Mouse (Mus musculus) midbrain, embryonic 10.5 days (tissue): Measurements from ENCODE around the gene Erlec1. TPM values are rescaled to one million over a fixed set of nuclear protein-coding genes. Genes with fewer than 3 reads are reported as not detected.

Experiments
- DNase-seq: peaks from one replicate; pipeline ENCODE4 v3.0.0-alpha.2; 2017; ENCODE audit warnings: low spot score
- H3K27ac ChIP-seq: fragments of 300-500 bp; sonication (generic); replicated peaks from 2 replicates; pipeline ENCODE4 v1.5.1; 2016; ENCODE audit warnings: mild to moderate bottlenecking
- H3K27me3 ChIP-seq: fragments of 300-500 bp; sonication (generic); 2 replicates; pipeline ENCODE4 v1.6.1; 2016; ENCODE audit warnings: low read depth, mild to moderate bottlenecking; ENCODE audit not compliant: poor library complexity, severe bottlenecking
- H3K36me3 ChIP-seq: fragments of 300-500 bp; sonication (generic); 2 replicates; pipeline ENCODE4 v1.6.1; 2016; ENCODE audit warnings: mild to moderate bottlenecking, moderate library complexity
- H3K4me1 ChIP-seq: fragments of 300-500 bp; sonication (generic); 2 replicates; pipeline ENCODE4 v1.6.1; 2016
- H3K4me3 ChIP-seq: fragments of 300-500 bp; sonication (generic); 2 replicates; pipeline ENCODE4 v1.5.1; 2016; ENCODE audit warnings: mild to moderate bottlenecking, moderate library complexity
- H3K9me3 ChIP-seq: fragments of 300-500 bp; sonication (generic); replicated peaks from 2 replicates; pipeline ENCODE4 v1.6.1; 2016; ENCODE audit warnings: mild to moderate bottlenecking
- WGBS: fragments of 180-500 bp; shearing (Covaris S2); methylation state at CpG from one replicate; pipeline ENCODE4 v1.1.7; 2016; 5-methylcytosine and 5-hydroxymethylcytosine counted together
- polyA plus RNA-seq: library from polyadenylated mRNA; unstranded; fragments of >200 nt; fragmentation: Nextera tagmentation; extraction: Ambion mirVana; gene quantifications from 2 replicates; pipeline ENCODE4 v1.2.1, GENCODE M21; 2016

Erlec1 gene
- polyA plus RNA-seq, 1 experiment from 2014 or later = 8.1 TPM

GRCm38 (mm10) chr11:30928498-30928897 is 25.6 kb downstream of the Erlec1 start:
- Histone ChIP-seq H3K27ac (no peak overlapping the region), H3K27me3 (no peaks in the 10 kb centered on the region), H3K4me1 (no peaks in the 10 kb centered on the region), H3K9me3 (no peaks in the 10 kb centered on the region), H3K4me3 (no peak overlapping the region), H3K36me3 (peaks cover 74% of the 10 kb centered on the region)
- no peak for DNase-seq
- WGBS = 89% methylated on average over 1 of the region's 1 CpGs

- H3K4me3 ChIP-seq = no peak overlapping the region
- DNase-seq = no peak
- H3K36me3 ChIP-seq = peaks cover 76% of the 10 kb centered on the region
- no peaks in the 10 kb centered on the region for H3K27me3 ChIP-seq
- no peak overlapping the region for H3K27ac ChIP-seq
- no peaks in the 10 kb centered on the region for H3K4me1 ChIP-seq
- H3K9me3 ChIP-seq = no peaks in the 10 kb centered on the region
These were observed 26.1 kb downstream of the Erlec1 start for GRCm38 (mm10) chr11:30928079-30928478.

GRCm38 (mm10) chr11:30923283-30923682 is 30.9 kb downstream of the Erlec1 start:
- Histone ChIP-seq H3K27me3 (no peaks in the 10 kb centered on the region), H3K4me1 (no peaks in the 10 kb centered on the region), H3K36me3 (peaks cover 43% of the 10 kb centered on the region), H3K9me3 (no peaks in the 10 kb centered on the region), H3K27ac (no peak overlapping the region), H3K4me3 (no peak overlapping the region)
- 94% methylated on average over 3 of the region's 3 CpGs for WGBS
- no peak for DNase-seq

- Histone ChIP-seq H3K4me3 (no peak overlapping the region), H3K36me3 (peaks cover 21% of the 10 kb centered on the region), H3K27me3 (no peaks in the 10 kb centered on the region), H3K27ac (no peak overlapping the region), H3K9me3 (no peaks in the 10 kb centered on the region), H3K4me1 (no peaks in the 10 kb centered on the region)
- WGBS = 84% methylated on average over 1 of the region's 1 CpGs
- no peak for DNase-seq
These were observed 33.5 kb downstream of the Erlec1 start for GRCm38 (mm10) chr11:30920641-30921040.

GRCm38 (mm10) chr11:30912311-30912710 is 41.8 kb downstream of the Erlec1 start:
- no peak for DNase-seq

GRCm38 (mm10) chr11:30899312-30899711 is 54.8 kb downstream of the Erlec1 start:
- H3K4me3 ChIP-seq = no peak overlapping the region
- no peak overlapping the region for H3K27ac ChIP-seq
- H3K36me3 ChIP-seq = no peaks in the 10 kb centered on the region
- H3K4me1 ChIP-seq = no peaks in the 10 kb centered on the region
- no peaks in the 10 kb centered on the region for H3K9me3 ChIP-seq
- DNase-seq = no peak
- no peaks in the 10 kb centered on the region for H3K27me3 ChIP-seq

More at GRCm38 (mm10) chr11:30912311-30912710, 41.8 kb downstream of the Erlec1 start:
- 93% methylated on average over 3 of the region's 3 CpGs for WGBS
- Histone ChIP-seq H3K27ac (no peak overlapping the region), H3K4me1 (no peaks in the 10 kb centered on the region), H3K27me3 (no peaks in the 10 kb centered on the region), H3K9me3 (0 out of 2 replicates have a peak, but pooled peaks cover 1% of the 10 kb centered on the region), H3K36me3 (no peaks in the 10 kb centered on the region), H3K4me3 (no peak overlapping the region)

GRCm38 (mm10) chr11:30896201-30896600 is 57.9 kb downstream of the Erlec1 start:
- no peak for DNase-seq
- Histone ChIP-seq H3K36me3 (no peaks in the 10 kb centered on the region), H3K27ac (no peak overlapping the region), H3K4me1 (no peaks in the 10 kb centered on the region), H3K9me3 (no peaks in the 10 kb centered on the region), H3K27me3 (no peaks in the 10 kb centered on the region), H3K4me3 (no peak overlapping the region)
- WGBS = 86% methylated on average over 1 of the region's 1 CpGs

- Histone ChIP-seq H3K27ac (no peak overlapping the region), H3K9me3 (no peaks in the 10 kb centered on the region), H3K27me3 (no peaks in the 10 kb centered on the region), H3K36me3 (no peaks in the 10 kb centered on the region), H3K4me1 (peaks cover 11% of the 10 kb centered on the region), H3K4me3 (no peak overlapping the region)
- DNase-seq = no peak
- 88% methylated on average over 2 of the region's 2 CpGs for WGBS
These were observed 66.0 kb downstream of the Erlec1 start for GRCm38 (mm10) chr11:30888153-30888552.

GRCm38 (mm10) chr11:30885171-30885871 is 68.8 kb downstream of the Erlec1 start, which contains the start of the genes Gpr75 and Asb3:
Gpr75 (plus strand) TSS chr11:30885358.
Asb3 (plus strand) TSS chr11:30885416.
- DNase-seq = peak; percentile 57
- Histone ChIP-seq H3K9me3 (no peaks in the 10 kb centered on the region), H3K27me3 (no peaks in the 10 kb centered on the region), H3K36me3 (peaks cover 8% of the 10 kb centered on the region), H3K4me1 (peaks cover 11% of the 10 kb centered on the region), H3K27ac (peak within 1 kb of the TSS; percentile 75), H3K4me3 (peak within 1 kb of the TSS; percentile 60)
- WGBS = 3% methylated on average over 41 of the region's 41 CpGs

Other genes with a start within 250 kb of the Erlec1 start
- 20.7 and 22.4 TPM in 2 replicates for gene Psme4, start 182.6 kb downstream of the Erlec1 start, polyA plus RNA-seq
- gene Gpr75, start 69.0 kb downstream of the Erlec1 start, polyA plus RNA-seq = 0.62 and 0.66 TPM in 2 replicates
- 26.7 and 29.1 TPM in 2 replicates for gene Asb3, start 68.9 kb downstream of the Erlec1 start, polyA plus RNA-seq
- 10.6 and 10.8 TPM in 2 replicates for gene Chac2, start 32.0 kb upstream of the Erlec1 start, polyA plus RNA-seq
- not detected in 2 replicates for gene Gm17332, start 228.1 kb upstream of the Erlec1 start, polyA plus RNA-seq